Mouse (Mus musculus): Measurements from ENCODE around the gene Cluh.

DNA sequence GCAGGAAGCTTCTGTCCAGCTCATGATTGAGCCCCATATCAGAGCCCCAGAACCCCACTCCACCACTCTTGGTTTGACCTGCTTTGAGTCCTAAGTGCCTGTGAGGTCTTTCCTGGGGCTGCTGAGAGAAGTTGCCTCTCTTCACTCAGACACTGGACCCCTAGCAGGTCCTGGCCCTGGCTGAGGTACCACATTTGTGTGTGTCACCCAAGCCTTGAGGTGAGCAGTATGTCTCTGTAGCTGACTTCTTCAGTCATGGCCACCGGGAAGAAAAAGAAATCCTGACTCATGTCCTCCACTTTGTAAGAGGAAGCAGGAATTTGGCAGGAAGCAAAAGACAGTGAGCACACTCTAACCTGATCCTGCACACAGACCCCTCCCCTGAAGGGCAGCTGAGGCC lies 9.7 kb upstream of the Cluh start:
- TF ChIP-seq CTCF (IDR thresholded peaks at IDR 0.05; ENCODE audit: extremely low read depth, insufficient read depth, low read length): no peak
- no peak for TF ChIP-seq POLR2A (IDR thresholded peaks at IDR 0.05; ENCODE audit: extremely low read depth, insufficient read depth, low read length)

Data from cortical plate, adult 2 months (tissue).